Mouse (Mus musculus) liver, embryonic 12.5 days (tissue): ENCODE measurements at regions not wholly inside any gene's neighbourhood (a gene's known extent, or its start where the extent isn't known, plus 50 kb on each side); places are given as distances from the start of the nearest gene placed in this dataset.

Source experiments
- ATAC-seq: fragments of 200-750 bp; cut with Nextera tagmentation; 2 replicates; pipeline ENCODE4 v1.8.0; 2017; ENCODE audit warnings: moderate number of reproducible peaks, mild to moderate bottlenecking, moderate library complexity
- H3K27ac ChIP-seq: fragments of 300-500 bp; sonication (generic); 2 replicates; pipeline ENCODE4 v1.5.1; 2016; ENCODE audit warnings: mild to moderate bottlenecking
- H3K27me3 ChIP-seq: fragments of 300-500 bp; sonication (generic); replicated peaks from 2 replicates; pipeline ENCODE4 v1.6.1; 2016; ENCODE audit warnings: mild to moderate bottlenecking, moderate library complexity
- H3K36me3 ChIP-seq: fragments of 300-500 bp; sonication (generic); 2 replicates; pipeline ENCODE4 v1.6.1; 2016; ENCODE audit warnings: mild to moderate bottlenecking, moderate library complexity
- H3K4me1 ChIP-seq: fragments of 300-500 bp; sonication (generic); 2 replicates; pipeline ENCODE4 v1.6.1; 2016
- H3K4me2 ChIP-seq: fragments of 300-500 bp; sonication (generic); 2 replicates; pipeline ENCODE4 v1.6.1; 2016; ENCODE audit warnings: mild to moderate bottlenecking, moderate library complexity
- H3K4me3 ChIP-seq: fragments of 300-500 bp; sonication (generic); 2 replicates; pipeline ENCODE4 v1.5.1; 2016; ENCODE audit warnings: mild to moderate bottlenecking, moderate library complexity
- H3K9ac ChIP-seq: fragments of 300-500 bp; sonication (generic); 2 replicates; pipeline ENCODE4 v1.6.1; 2016; ENCODE audit warnings: mild to moderate bottlenecking, moderate library complexity
- H3K9me3 ChIP-seq: fragments of 300-500 bp; sonication (generic); replicated peaks from 2 replicates; pipeline ENCODE4 v1.6.1; 2016; ENCODE audit warnings: mild to moderate bottlenecking, moderate library complexity
- WGBS: fragments of 180-500 bp; shearing (Covaris S2); methylation state at CpG from one replicate; pipeline ENCODE4 v1.1.7; 2016; ENCODE audit not compliant: insufficient replicate concordance; 5-methylcytosine and 5-hydroxymethylcytosine counted together

DNA sequence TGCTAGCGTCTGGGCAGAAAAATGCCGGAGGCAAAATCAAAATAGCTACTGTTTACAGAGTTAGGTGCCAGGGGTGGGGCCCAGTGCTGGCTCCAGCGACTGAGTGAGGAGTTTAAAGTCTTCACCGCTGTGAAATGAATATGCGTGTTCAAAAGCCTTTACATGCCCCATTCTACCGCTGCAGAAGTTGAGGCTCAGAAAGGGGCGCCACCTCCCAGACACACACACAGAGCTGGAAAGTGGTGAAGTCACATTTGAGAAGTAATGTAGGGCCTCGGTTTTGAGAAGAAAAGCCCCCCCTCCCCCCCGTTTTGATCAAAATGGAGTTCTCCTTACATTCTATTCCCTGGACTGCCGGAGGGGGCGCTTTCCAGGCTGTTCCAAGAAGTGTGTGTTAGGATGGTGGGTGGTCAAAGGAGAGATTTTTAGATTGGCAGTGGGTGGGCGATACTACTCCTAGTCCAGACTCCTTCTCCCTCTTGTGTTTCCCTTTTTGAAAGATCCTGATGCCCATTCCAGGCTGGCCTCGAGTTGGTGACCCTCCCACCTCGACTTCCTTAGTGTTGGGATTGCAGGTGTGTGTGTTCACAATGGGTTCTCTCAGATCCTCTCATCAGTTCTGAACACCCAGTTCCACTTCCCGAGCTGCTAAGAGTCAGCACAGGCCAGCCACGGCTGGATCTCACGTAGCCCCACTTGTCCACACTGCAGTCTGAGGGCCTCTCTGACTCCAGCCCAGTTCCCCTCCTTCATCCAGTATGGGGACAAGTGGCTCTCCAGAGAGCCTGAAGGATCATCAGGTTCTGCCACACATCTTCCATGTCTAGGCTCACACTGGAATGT, 69.3 kb upstream of the Nkd1 start:
- Histone ChIP-seq H3K27me3 (peaks cover 84% of the 10 kb centered on the region), H3K9me3 (no peaks in the 10 kb centered on the region), H3K4me3 (no peak overlapping the region), H3K4me2 (peak overlapping the region; percentile 15; the same call in 1 of the 2 replicates), H3K4me1 (peaks cover 19% of the 10 kb centered on the region), H3K36me3 (no peaks in the 10 kb centered on the region), H3K9ac (no peak overlapping the region), H3K27ac (no peak overlapping the region)
- 17% methylated on average over 17 of the region's 17 CpGs for WGBS
- no peak for ATAC-seq

GRCm38 (mm10) chr8:88452501-88452847, 68.7 kb upstream of the Nkd1 start:
- no peak overlapping the region for H3K27ac ChIP-seq
- H3K9ac ChIP-seq, result no peak overlapping the region
- H3K4me1 ChIP-seq, result peaks cover 19% of the 10 kb centered on the region
- H3K4me2 ChIP-seq, result no peak overlapping the region
- no peak overlapping the region for H3K4me3 ChIP-seq
- ATAC-seq, result no peak
- 38% methylated on average over 6 of the region's 6 CpGs for WGBS
- no peaks in the 10 kb centered on the region for H3K9me3 ChIP-seq
- peaks cover 86% of the 10 kb centered on the region for H3K27me3 ChIP-seq
- H3K36me3 ChIP-seq, result no peaks in the 10 kb centered on the region

DNA sequence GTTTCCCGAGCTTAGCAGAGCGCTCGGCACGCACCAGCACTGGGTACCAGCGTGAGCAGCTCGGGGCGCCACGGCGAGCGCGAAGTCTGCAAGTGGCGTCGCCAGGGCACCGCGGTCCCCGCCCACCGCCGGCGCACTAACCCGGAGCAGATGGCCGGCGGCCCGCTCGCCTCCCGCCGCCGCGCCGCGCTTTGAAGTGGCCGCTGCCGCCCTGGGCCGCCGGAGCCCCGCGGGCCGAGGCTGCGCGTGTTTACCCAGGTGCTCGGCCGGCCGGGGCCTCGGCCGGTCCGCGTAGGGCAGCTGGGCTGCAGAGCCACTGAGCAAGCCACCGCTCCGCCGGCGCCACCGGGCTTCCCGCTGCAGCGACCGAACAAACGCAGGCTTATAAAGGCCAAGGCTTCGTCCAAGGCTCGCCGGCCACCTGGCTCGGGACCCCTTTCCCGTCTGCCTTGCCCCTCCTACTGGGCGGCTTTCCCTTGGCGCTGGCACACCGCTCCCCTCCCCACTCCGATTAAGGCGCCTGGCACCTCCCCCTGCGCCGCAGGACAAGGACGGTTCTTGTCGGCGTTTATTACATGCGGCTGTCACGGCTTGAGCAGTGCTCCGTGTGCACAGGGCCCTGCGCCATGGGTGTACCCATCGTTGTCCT, 67.0 kb upstream of the Nkd1 start:
- Histone ChIP-seq H3K36me3 (no peaks in the 10 kb centered on the region), H3K4me2 (peak overlapping the region; percentile 73), H3K9ac (no peak overlapping the region), H3K27me3 (peaks cover 81% of the 10 kb centered on the region), H3K4me1 (peaks cover 19% of the 10 kb centered on the region), H3K4me3 (peak overlapping the region; percentile 46), H3K9me3 (no peaks in the 10 kb centered on the region), H3K27ac (no peak overlapping the region)
- ATAC-seq, result no peak
- WGBS, result under 1% methylated on average over 73 of the region's 75 CpGs

- Histone ChIP-seq H3K4me3 (no peak overlapping the region), H3K9ac (no peak overlapping the region), H3K27ac (no peak overlapping the region), H3K36me3 (no peaks in the 10 kb centered on the region), H3K4me2 (peak overlapping the region; percentile 38), H3K9me3 (peaks cover 3% of the 10 kb centered on the region; the same call in 1 of the 2 replicates), H3K4me1 (peaks cover 19% of the 10 kb centered on the region), H3K27me3 (peaks cover 74% of the 10 kb centered on the region)
- WGBS, result 4% methylated on average over 4 of the region's 4 CpGs
- no peak for ATAC-seq
These were observed 66.2 kb upstream of the Nkd1 start for GRCm38 (mm10) chr8:88454906-88455305.

DNA sequence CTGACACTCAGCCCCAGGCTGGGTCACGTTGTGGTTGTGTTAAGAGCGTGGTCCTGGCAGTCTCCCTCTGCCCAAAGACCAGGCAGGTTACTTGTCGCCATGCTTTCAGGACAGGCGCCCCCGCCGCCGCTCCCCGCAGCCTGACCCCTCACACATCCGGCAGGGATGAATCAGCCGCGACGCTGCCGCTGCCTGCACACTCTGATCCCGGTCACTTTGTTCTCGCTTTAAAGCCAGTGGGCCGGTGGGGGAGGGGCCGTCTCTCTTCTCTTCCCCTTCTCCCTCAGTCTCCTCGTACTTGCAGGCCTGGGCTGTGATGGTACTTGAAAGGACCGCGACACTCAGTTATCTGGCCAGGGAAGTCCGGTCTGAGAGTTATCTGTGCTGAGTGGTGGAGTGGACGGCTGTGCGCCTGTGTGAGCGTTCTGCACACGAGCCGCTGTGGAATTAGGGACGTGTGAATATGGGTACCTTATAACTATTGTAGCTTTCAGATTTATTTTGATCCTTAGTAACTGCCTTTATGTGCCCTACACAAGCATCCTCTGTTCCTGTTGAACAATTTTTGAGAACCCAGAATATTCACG, 65.6 kb upstream of the Nkd1 start:
- peaks cover 5% of the 10 kb centered on the region; the same call in 1 of the 2 replicates for H3K9me3 ChIP-seq
- peaks cover 68% of the 10 kb centered on the region for H3K27me3 ChIP-seq
- H3K9ac ChIP-seq, result no peak overlapping the region
- 0 out of 2 replicates have a peak overlapping the region, but pooled peaks have one; percentile 4 for H3K4me3 ChIP-seq
- 3% methylated on average over 28 of the region's 28 CpGs for WGBS
- H3K36me3 ChIP-seq, result no peaks in the 10 kb centered on the region
- H3K27ac ChIP-seq, result no peak overlapping the region
- ATAC-seq, result no peak
- H3K4me2 ChIP-seq, result peak overlapping the region; percentile 38
- H3K4me1 ChIP-seq, result peaks cover 19% of the 10 kb centered on the region

GRCm38 (mm10) chr8:88459197-88459596, 62.0 kb upstream of the Nkd1 start:
- Histone ChIP-seq H3K4me3 (no peak overlapping the region), H3K27me3 (peaks cover 31% of the 10 kb centered on the region), H3K27ac (no peak overlapping the region), H3K9ac (no peak overlapping the region), H3K9me3 (peaks cover 5% of the 10 kb centered on the region; the same call in 1 of the 2 replicates), H3K4me1 (peaks cover 9% of the 10 kb centered on the region; the same call in 1 of the 2 replicates), H3K4me2 (no peak overlapping the region), H3K36me3 (no peaks in the 10 kb centered on the region)
- WGBS, result 79% methylated on average over 2 of the region's 2 CpGs
- ATAC-seq, result no peak

- Histone ChIP-seq H3K36me3 (no peaks in the 10 kb centered on the region), H3K9me3 (no peaks in the 10 kb centered on the region), H3K4me2 (no peak overlapping the region), H3K9ac (no peak overlapping the region), H3K27ac (no peak overlapping the region), H3K27me3 (0 out of 2 replicates have a peak, but pooled peaks cover 10% of the 10 kb centered on the region), H3K4me1 (no peaks in the 10 kb centered on the region), H3K4me3 (no peak overlapping the region)
- ATAC-seq, result no peak
- WGBS, result 56% methylated on average over 3 of the region's 3 CpGs
These were observed 53.4 kb upstream of the Nkd1 start for GRCm38 (mm10) chr8:88467756-88468155.

DNA sequence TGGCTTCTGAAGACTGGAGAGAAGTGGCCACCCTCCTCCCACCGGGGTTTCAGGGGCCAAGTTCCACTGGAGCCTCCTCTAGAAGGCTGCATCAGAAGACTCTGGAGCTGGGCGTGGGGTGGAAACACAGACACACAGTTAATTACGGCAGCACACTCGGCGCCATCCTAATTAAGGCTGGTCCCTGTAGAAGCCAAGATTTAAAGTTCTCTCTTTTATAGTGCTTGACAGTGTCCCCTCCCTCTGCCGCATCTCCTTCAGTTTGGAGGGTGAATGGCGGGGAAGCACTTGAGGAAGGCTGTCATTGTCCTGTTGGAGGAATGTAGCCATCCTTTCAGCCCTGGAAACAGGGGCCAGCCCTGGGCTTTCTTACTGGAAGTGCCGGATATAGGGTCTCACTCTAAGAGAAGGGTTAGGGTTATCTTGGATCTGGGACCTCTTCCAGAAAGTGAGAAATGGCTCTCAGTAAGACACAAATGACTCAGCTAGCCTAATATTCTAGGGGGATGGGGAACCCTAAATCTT, 50.2 kb upstream of the Nkd1 start:
- 52% methylated on average over 8 of the region's 8 CpGs for WGBS
- Histone ChIP-seq H3K27me3 (0 out of 2 replicates have a peak, but pooled peaks cover 5% of the 10 kb centered on the region), H3K4me3 (no peak overlapping the region), H3K36me3 (no peaks in the 10 kb centered on the region), H3K9me3 (no peaks in the 10 kb centered on the region), H3K27ac (no peak overlapping the region), H3K9ac (no peak overlapping the region), H3K4me2 (no peak overlapping the region), H3K4me1 (no peaks in the 10 kb centered on the region)
- ATAC-seq, result no peak
